Mouse (Mus musculus) heart, postnatal 36 days (tissue): ENCODE data around the gene Plekhm1. TPM values are rescaled to one million over a fixed set of nuclear protein-coding genes. Genes with fewer than 3 reads are reported as not detected.

ENCODE experiments used
- DNase-seq, 2 experiments: peaks; one replicate each; pipeline ENCODE4 v3.0.0; 2021 to 2022
- intact Hi-C: fragments of 180-260 bp; cut with DNase I; formaldehyde crosslinking; loops from one replicate; pipeline ENCODE4 v1.15.1; 2025
- total RNA-seq, 2 experiments: library from RNA; stranded (reverse); gene quantifications; 2 replicates each; pipeline ENCODE4 v1.2.3; 2021

Plekhm1 gene
- total RNA-seq, 2 experiments from 2014 or later = 11.9 to 12.9 TPM

- intact Hi-C loops = no loop called here
- no peak for DNase-seq
Observed at GRCm38 (mm10) chr11:103345408-103346091, 66.9 kb downstream of the Plekhm1 start.

GRCm38 (mm10) chr11:103344494-103345332 lies 67.8 kb downstream of the Plekhm1 start:
- intact Hi-C loops = no loop called here

GRCm38 (mm10) chr11:103343881-103344280 lies 68.6 kb downstream of the Plekhm1 start:
- no peak for DNase-seq
- intact Hi-C loops = no loop called here

More at GRCm38 (mm10) chr11:103344494-103345332, 67.8 kb downstream of the Plekhm1 start:
- DNase-seq = no peak

- DNase-seq = no peak
- intact Hi-C loops = no loop called here
Observed at GRCm38 (mm10) chr11:103343063-103343462, 69.4 kb downstream of the Plekhm1 start.

GRCm38 (mm10) chr11:103340677-103341076 lies 71.8 kb downstream of the Plekhm1 start:
- no peak for DNase-seq

GRCm38 (mm10) chr11:103340130-103340529 lies 72.4 kb downstream of the Plekhm1 start:
- intact Hi-C loops = no loop called here
- DNase-seq = no peak

More at GRCm38 (mm10) chr11:103340677-103341076, 71.8 kb downstream of the Plekhm1 start:
- intact Hi-C loops = no loop called here

- DNase-seq = no peak
- intact Hi-C loops = loop anchor here (10.0 kb wide), 1 partner anchor 335 kb away; no protein-coding TSS in a partner anchor
Observed at GRCm38 (mm10) chr11:103339414-103340119, 72.9 kb downstream of the Plekhm1 start.

GRCm38 (mm10) chr11:103338671-103339070 lies 73.8 kb downstream of the Plekhm1 start:
- intact Hi-C loops = loop anchor here (10.0 kb wide), 1 partner anchor 336 kb away; no protein-coding TSS in a partner anchor
- no peak for DNase-seq

- no peak for DNase-seq
- intact Hi-C loops = loop anchor here (10.0 kb wide), 1 partner anchor 337 kb away; no protein-coding TSS in a partner anchor
Observed at GRCm38 (mm10) chr11:103338119-103338518, 74.4 kb downstream of the Plekhm1 start.

GRCm38 (mm10) chr11:103337180-103337579 lies 75.3 kb downstream of the Plekhm1 start:
- intact Hi-C loops = loop anchor here (10.0 kb wide), 1 partner anchor 338 kb away; no protein-coding TSS in a partner anchor
- DNase-seq = peak; percentile 55 to 61

GRCm38 (mm10) chr11:103335561-103335960 lies 76.9 kb downstream of the Plekhm1 start:
- no peak for DNase-seq
- intact Hi-C loops = loop anchor here (10.0 kb wide), 1 partner anchor 339 kb away; no protein-coding TSS in a partner anchor

GRCm38 (mm10) chr11:103334925-103335324 lies 77.6 kb downstream of the Plekhm1 start:
- intact Hi-C loops = loop anchor here (10.0 kb wide), 1 partner anchor 340 kb away; no protein-coding TSS in a partner anchor

GRCm38 (mm10) chr11:103333719-103334398 lies 78.6 kb downstream of the Plekhm1 start:
- intact Hi-C loops = loop anchor here (2.0 to 10.0 kb wide), 2 partner anchors 25 to 341 kb away; no protein-coding TSS in a partner anchor
- peak in 1 of 2 experiments; percentile 48 for DNase-seq

More at GRCm38 (mm10) chr11:103334925-103335324, 77.6 kb downstream of the Plekhm1 start:
- DNase-seq = no peak

GRCm38 (mm10) chr11:103332890-103333651 lies 79.4 kb downstream of the Plekhm1 start:
- no peak for DNase-seq
- intact Hi-C loops = loop anchor here (1.0 to 10.0 kb wide), 4 partner anchors 26 to 342 kb away; no protein-coding TSS in a partner anchor

- intact Hi-C loops = loop anchor here (1.0 to 10.0 kb wide), 4 partner anchors 26 to 342 kb away; no protein-coding TSS in a partner anchor
- DNase-seq = peak; percentile 84 to 85
Observed at GRCm38 (mm10) chr11:103332186-103332889, 80.1 kb downstream of the Plekhm1 start.

GRCm38 (mm10) chr11:103331502-103332185 lies 80.8 kb downstream of the Plekhm1 start:
- intact Hi-C loops = loop anchor here (1.0 to 10.0 kb wide), 4 partner anchors 27 to 343 kb away; no protein-coding TSS in a partner anchor
- DNase-seq = no peak

- intact Hi-C loops = loop anchor here (10.0 kb wide), 1 partner anchor 344 kb away; no protein-coding TSS in a partner anchor
- DNase-seq = no peak
Observed at GRCm38 (mm10) chr11:103330651-103331319, 81.7 kb downstream of the Plekhm1 start.
